1 mouse cellular context compared by ENCODE assay signal in genomic region chr11:60774158-60774689, GRCm38 (mm10).
TF ChIP-seq lines count a peak whose summit lies in the region.

No protein-coding gene starts in this region.

TF ChIP-seq in CH12.LX, 34 proteins besides CTCF, POLR2A, EP300 and RAD21 (continued from another document):
- no peak for TF ChIP-seq MAFK (IDR thresholded peaks at IDR 0.05; ENCODE audit: insufficient replicate concordance, low read length)
- TF ChIP-seq GABPA (IDR thresholded peaks at IDR 0.05; ENCODE audit: insufficient replicate concordance, low read depth, low read length), result no peak
- TF ChIP-seq MXI1 (IDR thresholded peaks at IDR 0.05; ENCODE audit: low read depth, low read length), result peak; percentile 53; the same call in 1 of the 2 replicates
- peak; percentile 56 for TF ChIP-seq BHLHE40 (IDR thresholded peaks at IDR 0.05; ENCODE audit: low read depth, low read length)
- TF ChIP-seq MAX (IDR thresholded peaks at IDR 0.05; ENCODE audit: low read length), result 0 out of 2 replicates have a peak, but pooled peaks have one; percentile 52
- no peak for TF ChIP-seq E2F4 (IDR thresholded peaks at IDR 0.05; ENCODE audit: insufficient replicate concordance, low read depth, low read length)
- TF ChIP-seq NELFE (IDR thresholded peaks at IDR 0.05; ENCODE audit: low read depth, low read length), result no peak
- no peak for TF ChIP-seq UBTF (IDR thresholded peaks at IDR 0.05; ENCODE audit: low read depth, low read length)
- TF ChIP-seq NRF1 (IDR thresholded peaks at IDR 0.05; ENCODE audit: low read depth, low read length), result no peak
- no peak for TF ChIP-seq TBP (conservative IDR thresholded peaks at IDR 0.05; ENCODE audit: low read depth, low read length)
- no peak for TF ChIP-seq POLR2AphosphoS2 (IDR thresholded peaks at IDR 0.05; ENCODE audit: low read depth, low read length)
- no peak for TF ChIP-seq MEF2A (IDR thresholded peaks at IDR 0.05; ENCODE audit: borderline replicate concordance, low read depth, low read length)
- TF ChIP-seq SIN3A (IDR thresholded peaks at IDR 0.05; ENCODE audit: low read length), result peak; percentile 68
- no peak for TF ChIP-seq ZC3H11A (IDR thresholded peaks at IDR 0.05; ENCODE audit: low read depth, low read length)
- no peak for TF ChIP-seq USF1 (IDR thresholded peaks at IDR 0.05; ENCODE audit: low read depth, low read length)
- no peak for TF ChIP-seq USF2 (conservative IDR thresholded peaks at IDR 0.05; ENCODE audit: low read depth, low read length)
- TF ChIP-seq JUND (conservative IDR thresholded peaks at IDR 0.05; ENCODE audit: low read depth, low read length), result no peak
- TF ChIP-seq JUN (IDR thresholded peaks at IDR 0.05; ENCODE audit: insufficient read depth, low read depth, low read length), result no peak
- no peak for TF ChIP-seq HCFC1 (IDR thresholded peaks at IDR 0.05; ENCODE audit: low read depth, low read length)
- TF ChIP-seq TCF12 (IDR thresholded peaks at IDR 0.05; ENCODE audit: low read depth, low read length), result 0 out of 2 replicates have a peak, but pooled peaks have one; percentile 6
- no peak for TF ChIP-seq MAZ (IDR thresholded peaks at IDR 0.05; ENCODE audit: low read depth, low read length)
- TF ChIP-seq MYC (IDR thresholded peaks at IDR 0.05; ENCODE audit: low read depth, low read length), result no peak; the same call in 1 of the 2 replicates
- no peak for TF ChIP-seq ZMIZ1 (IDR thresholded peaks at IDR 0.05; ENCODE audit: low read depth, low read length)
- no peak; the same call in 1 of the 2 replicates for TF ChIP-seq ETS1 (conservative IDR thresholded peaks at IDR 0.05; ENCODE audit: low read depth, low read length)
- peak; percentile 88 for TF ChIP-seq CHD1 (IDR thresholded peaks at IDR 0.05; ENCODE audit: low read depth, low read length)
- no peak; the same call in 1 of the 2 replicates for TF ChIP-seq ELF1 (IDR thresholded peaks at IDR 0.05; ENCODE audit: low read depth, low read length)
- TF ChIP-seq ZNF384 (IDR thresholded peaks at IDR 0.05; ENCODE audit: low read depth, low read length), result no peak
- no peak for TF ChIP-seq CHD2 (IDR thresholded peaks at IDR 0.05; ENCODE audit: low read length)
- TF ChIP-seq IRF4 (IDR thresholded peaks at IDR 0.05; ENCODE audit: low read depth, low read length), result 0 out of 2 replicates have a peak, but pooled peaks have one; percentile 21
- no peak for TF ChIP-seq SMC3 (IDR thresholded peaks at IDR 0.05; ENCODE audit: low read depth, low read length)
- no peak for TF ChIP-seq ZKSCAN1 (IDR thresholded peaks at IDR 0.05; ENCODE audit: borderline replicate concordance, low read depth, low read length)
- 0 out of 2 replicates have a peak, but pooled peaks have one; percentile 52 for TF ChIP-seq RCOR1 (conservative IDR thresholded peaks at IDR 0.05; ENCODE audit: low read depth, low read length)
